Mouse (Mus musculus): ENCODE data around the gene Acvr1b. TPM values are rescaled to one million over a fixed set of nuclear protein-coding genes. Genes with fewer than 3 reads are reported as not detected.

Acvr1b gene
- total RNA-seq, 2 experiments from 2014 or later: 18.7 to 20.9 TPM

Small RNA genes lying within 50 kb of the gene (microRNA-seq; reads per million reads assigned to microRNA genes)
- 0 to 0.47 reads per million in 2 experiments for gene Mir6962

Other genes with a start within 250 kb of the Acvr1b start
- gene Gm47841, start 126.7 kb upstream of the Acvr1b start, total RNA-seq (2021): under 1 TPM; 0.25 to 0.41 TPM
- gene Fignl2, start 95.5 kb upstream of the Acvr1b start, total RNA-seq (2021): 1 to 10 TPM; 3.5 to 3.9 TPM
- gene Ankrd33, start 58.3 kb upstream of the Acvr1b start, total RNA-seq (2021): not detected
- gene Acvrl1, start 45.5 kb upstream of the Acvr1b start, total RNA-seq (2021): 10 to 100 TPM; 27.1 to 36.6 TPM
- gene Grasp, start 50.1 kb downstream of the Acvr1b start, total RNA-seq (2021): 10 to 100 TPM; 14.9 to 18.0 TPM
- gene Nr4a1, start 80.2 kb downstream of the Acvr1b start, total RNA-seq (2021): 10 to 100 TPM; 16.8 to 20.4 TPM
- 10 to 100 TPM; 24.1 to 28.2 TPM for gene Atg101, start 110.2 kb downstream of the Acvr1b start, total RNA-seq (2021)
- gene 6030408B16Rik, start 119.1 kb downstream of the Acvr1b start, total RNA-seq (2021): 1 to 10 TPM; 2.3 to 3.6 TPM
- gene Krt80, start 196.1 kb downstream of the Acvr1b start, total RNA-seq (2021): 1 to 10 TPM; 1.7 to 2.2 TPM
- 1 to 10 TPM; 3.8 to 4.5 TPM for gene Krt7, start 237.0 kb downstream of the Acvr1b start, total RNA-seq (2021)